Mouse (Mus musculus): ENCODE measurements at regions not wholly inside any gene's neighbourhood (a gene's known extent, or its start where the extent isn't known, plus 50 kb on each side); places are given as distances from the start of the nearest gene placed in this dataset.

- no peak for TF ChIP-seq TAL1 (IDR thresholded peaks at IDR 0.05; ENCODE audit: low read length)
Observed at GRCm38 (mm10) chr6:144917128-144917527, 135.4 kb upstream of the Sox5 start (continued).

- no peak for TF ChIP-seq BHLHE40 (IDR thresholded peaks at IDR 0.05; ENCODE audit: borderline replicate concordance, low read depth, low read length)
- TF ChIP-seq SMC3 (IDR thresholded peaks at IDR 0.05; ENCODE audit: low read depth, low read length) = no peak
- no peak for TF ChIP-seq USF1 (IDR thresholded peaks at IDR 0.05; ENCODE audit: low read depth, low read length)
- TF ChIP-seq MEF2A (IDR thresholded peaks at IDR 0.05; ENCODE audit: extremely low read depth, insufficient replicate concordance, low read depth, low read length, poor library complexity, severe bottlenecking) = no peak
- no peak for TF ChIP-seq POLR2AphosphoS5 (IDR thresholded peaks at IDR 0.05; ENCODE audit: borderline replicate concordance, low read depth, low read length)
- no peak for TF ChIP-seq TAL1 (IDR thresholded peaks at IDR 0.05; ENCODE audit: low read length)
- TF ChIP-seq ZKSCAN1 (IDR thresholded peaks at IDR 0.05; ENCODE audit: low read depth, low read length) = no peak
- TF ChIP-seq RAD21 (IDR thresholded peaks at IDR 0.05; ENCODE audit: low read depth, low read length) = no peak
- no peak for TF ChIP-seq ZC3H11A (IDR thresholded peaks at IDR 0.05; ENCODE audit: low read depth, low read length)
- no peak for TF ChIP-seq NELFE (IDR thresholded peaks at IDR 0.05; ENCODE audit: low read depth, low read length)
- no peak for TF ChIP-seq MAZ (IDR thresholded peaks at IDR 0.05; ENCODE audit: low read depth, low read length)
- Histone ChIP-seq H3K36me3 (ENCODE audit: control insufficient read depth in 1 of 2, insufficient read depth in 2 of 2, low read length in 2 of 2) (no peaks in the 10 kb centered on the region), H3K27me3 (ENCODE audit: control insufficient read depth in 1 of 2, insufficient read depth in 2 of 2, low read length in 2 of 2) (no peaks in the 10 kb centered on the region), H3K4me3 (ENCODE audit: control insufficient read depth in 1 of 2, insufficient read depth in 1 of 2, low read depth in 2 of 2, low read length in 2 of 2) (no peak overlapping the region), H3K79me2 (ENCODE audit: control insufficient read depth, insufficient read depth, low read length, poor library complexity) (no peaks in the 10 kb centered on the region), H3K9me3 (replicated peaks; ENCODE audit: insufficient read depth, low read length) (no peaks in the 10 kb centered on the region), H3K4me1 (ENCODE audit: control insufficient read depth in 1 of 2, insufficient read depth in 2 of 2, low read length in 2 of 2) (no peaks in the 10 kb centered on the region), H3K9ac (ENCODE audit: control insufficient read depth, low read depth, low read length, poor library complexity, severe bottlenecking) (no peak overlapping the region), H3K27ac (ENCODE audit: control insufficient read depth, low read depth, low read length) (no peak overlapping the region)
- no peak for DNase-seq (ENCODE audit: low read depth, low spot score)
Observed at GRCm38 (mm10) chr6:144911781-144912180, 130.0 kb upstream of the Sox5 start.

GRCm38 (mm10) chr6:144910392-144910791, 128.6 kb upstream of the Sox5 start:
- no peak for DNase-seq (ENCODE audit: low read depth, low spot score)
- Histone ChIP-seq H3K9ac (ENCODE audit: control insufficient read depth, low read depth, low read length, poor library complexity, severe bottlenecking) (no peak overlapping the region), H3K9me3 (replicated peaks; ENCODE audit: insufficient read depth, low read length) (no peaks in the 10 kb centered on the region), H3K4me1 (ENCODE audit: control insufficient read depth in 1 of 2, insufficient read depth in 2 of 2, low read length in 2 of 2) (no peaks in the 10 kb centered on the region), H3K4me3 (ENCODE audit: control insufficient read depth in 1 of 2, insufficient read depth in 1 of 2, low read depth in 2 of 2, low read length in 2 of 2) (no peak overlapping the region), H3K27me3 (ENCODE audit: control insufficient read depth in 1 of 2, insufficient read depth in 2 of 2, low read length in 2 of 2) (no peaks in the 10 kb centered on the region), H3K36me3 (ENCODE audit: control insufficient read depth in 1 of 2, insufficient read depth in 2 of 2, low read length in 2 of 2) (no peaks in the 10 kb centered on the region), H3K27ac (ENCODE audit: control insufficient read depth, low read depth, low read length) (no peak overlapping the region), H3K79me2 (ENCODE audit: control insufficient read depth, insufficient read depth, low read length, poor library complexity) (no peaks in the 10 kb centered on the region)
- no peak for TF ChIP-seq POLR2AphosphoS5 (IDR thresholded peaks at IDR 0.05; ENCODE audit: borderline replicate concordance, low read depth, low read length)
- TF ChIP-seq ETS1 (IDR thresholded peaks at IDR 0.05; ENCODE audit: low read depth, low read length) = no peak
- TF ChIP-seq CHD1 (IDR thresholded peaks at IDR 0.05; ENCODE audit: low read depth, low read length) = no peak
